In the genomic region with DNA sequence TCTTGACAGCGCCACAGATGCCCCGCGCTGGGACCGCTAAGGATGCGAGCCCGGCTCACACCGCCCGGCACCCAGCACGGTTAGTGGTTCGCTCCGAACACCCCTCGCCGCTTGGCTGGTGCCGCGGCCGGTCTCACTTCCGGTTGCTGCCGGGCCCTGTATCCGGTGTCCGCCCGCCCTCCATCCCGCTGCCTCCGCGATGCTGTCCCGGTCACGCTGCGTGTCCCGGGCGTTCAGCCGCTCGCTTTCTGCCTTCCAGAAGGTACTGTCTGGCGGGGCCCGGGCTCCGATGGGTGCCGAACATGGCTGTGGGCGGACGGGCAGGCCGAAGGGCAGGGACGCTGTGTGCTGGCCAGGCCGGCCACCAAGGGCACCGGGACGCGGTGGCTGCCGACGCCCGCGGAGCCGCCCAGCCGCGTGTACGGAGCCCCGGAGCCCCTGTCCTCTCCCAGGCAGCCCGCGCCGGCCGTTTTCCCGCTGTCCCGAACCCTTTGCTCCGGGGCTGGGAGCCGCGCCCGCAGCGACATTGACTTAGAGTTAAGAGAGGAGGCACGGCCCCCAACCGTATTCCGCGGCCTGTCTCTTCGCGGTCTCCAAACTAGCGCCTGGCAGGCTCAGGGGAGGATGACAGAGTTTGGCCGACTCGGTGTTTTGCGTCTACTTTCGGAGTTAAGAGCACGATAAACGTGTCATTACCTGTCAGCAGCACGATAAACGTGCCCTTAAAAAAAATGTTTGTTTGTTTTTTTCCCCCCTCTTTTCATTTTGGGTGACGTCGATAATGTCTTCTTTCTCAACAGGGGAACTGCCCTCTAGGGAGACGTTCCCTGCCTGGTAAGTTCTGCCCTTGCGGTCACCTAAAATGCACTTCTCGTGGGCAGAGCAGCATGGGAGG, we compare ENCODE assay signal across 8 mouse cellular contexts. TPM values are rescaled to one million over a fixed set of nuclear protein-coding genes. Genes with fewer than 3 reads are reported as not detected.
DNase-seq lines count a peak whose midpoint lies in the region; ATAC-seq lines count a peak whose summit lies in the region.

TSS of gene Prox2 (minus strand) at position 62 of the 895 bp plus-strand sequence.
TSS of gene Dlst (plus strand) at position 136 of the 895 bp plus-strand sequence.

- no peaks in the 10 kb centered on the region for H3K9me3 ChIP-seq in megakaryocyte, embryonic 14.5 days

- peak within 1 kb of the TSS; percentile 98 for H3K4me3 ChIP-seq in megakaryocyte, embryonic 14.5 days (replicated peaks)

- H3K4me1 ChIP-seq in megakaryocyte, embryonic 14.5 days = peaks cover 66% of the 10 kb centered on the region

- peaks cover 23% of the 10 kb centered on the region for H3K36me3 ChIP-seq in megakaryocyte, embryonic 14.5 days (replicated peaks; ENCODE audit: low read length)

- ATAC-seq in inflammation-experienced regulatory T-cells, adult 6 months = peak; percentile 89

- no peaks in the 10 kb centered on the region for H3K27me3 ChIP-seq in megakaryocyte, embryonic 14.5 days (replicated peaks)

- peak; percentile 89 to 97 for DNase-seq in adrenal gland, adult (ENCODE audit: inconsistent age in 2 of 2, low spot score in 1 of 2)
- DNase-seq in embryo, embryonic 10 days (ENCODE audit: low spot score) = peak; percentile 94
- DNase-seq in gastrocnemius, postnatal 10 days = peak; percentile 89
- DNase-seq in left cerebral cortex, adult 9 months (ENCODE audit: low spot score in 2 of 2) = peak; percentile 47 to 84
- DNase-seq in right cerebral cortex, adult 2 months (ENCODE audit: low spot score in 2 of 2) = peak; percentile 91
- DNase-seq in urinary bladder, postnatal 10 days (ENCODE audit: low spot score) = peak; percentile 49

RNA-seq across cellular contexts. Expression of gene Prox2, which starts in this region (rescaled TPM):
- total RNA-seq in gastrocnemius, postnatal 10 days (2021) = 1 to 10 TPM; 2.6 to 2.9 TPM
- polyA plus RNA-seq in inflammation-experienced regulatory T-cells, adult 6 months (2017; shearing (Covaris generic)) = 1 to 10 TPM; 2.1 to 4.4 (median 2.7) TPM
- polyA plus RNA-seq in megakaryocyte, embryonic 14.5 days (2012; ENCODE audit: insufficient read depth, low replicate concordance) = 2.2 TPM in 2 replicates

RNA-seq across cellular contexts. Expression of gene Dlst, which starts in this region (rescaled TPM):
- total RNA-seq in gastrocnemius, postnatal 10 days (2021) = 100 to 1,000 TPM; 284 to 308 TPM
- 10 to 100 TPM; 55.1 to 69.3 (median 63.1) TPM for polyA plus RNA-seq in inflammation-experienced regulatory T-cells, adult 6 months (2017; shearing (Covaris generic))
- 187 and 398 TPM in 2 replicates for polyA plus RNA-seq in megakaryocyte, embryonic 14.5 days (2012; ENCODE audit: insufficient read depth, low replicate concordance)

Comparison
In these comparisons a context has a peak if more than half of its experiments do, and no peak if none do; other contexts are left out.
1. Peak in every context shown above with its lines: DNase-seq, ATAC-seq and H3K4me3 ChIP-seq.